Mouse (Mus musculus): ENCODE data around the gene Hip1.

Gene Hip1

GRCm38 (mm10) chr5:135531306-135531845 is 13.5 kb downstream of the Hip1 start:
- DNase-seq (ENCODE audit: low spot score in 2 of 2) = no peak

DNA sequence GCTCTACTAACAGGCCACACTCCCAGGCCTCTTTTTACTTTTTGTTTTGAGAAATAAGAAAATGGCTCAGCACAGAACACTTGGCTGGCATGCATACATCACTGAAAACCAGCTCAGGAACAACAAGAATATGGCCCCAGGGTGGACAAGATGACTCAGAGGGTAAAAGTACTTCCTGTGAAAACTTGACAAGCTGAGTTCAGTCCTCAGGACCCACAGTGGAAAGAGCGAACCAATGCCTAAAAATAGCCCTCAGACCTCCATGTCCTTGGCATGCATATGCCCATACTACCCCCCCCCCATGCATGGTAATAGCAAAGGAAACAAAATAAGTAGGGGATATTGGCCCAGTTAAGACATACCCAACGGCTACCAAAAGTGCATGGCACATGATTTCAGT is 15.0 kb downstream of the Hip1 start:
- no peak for DNase-seq (ENCODE audit: low spot score in 2 of 2)

- DNase-seq (ENCODE audit: low spot score in 2 of 2) = no peak
Measured at GRCm38 (mm10) chr5:135529310-135529709, 15.6 kb downstream of the Hip1 start.

DNA sequence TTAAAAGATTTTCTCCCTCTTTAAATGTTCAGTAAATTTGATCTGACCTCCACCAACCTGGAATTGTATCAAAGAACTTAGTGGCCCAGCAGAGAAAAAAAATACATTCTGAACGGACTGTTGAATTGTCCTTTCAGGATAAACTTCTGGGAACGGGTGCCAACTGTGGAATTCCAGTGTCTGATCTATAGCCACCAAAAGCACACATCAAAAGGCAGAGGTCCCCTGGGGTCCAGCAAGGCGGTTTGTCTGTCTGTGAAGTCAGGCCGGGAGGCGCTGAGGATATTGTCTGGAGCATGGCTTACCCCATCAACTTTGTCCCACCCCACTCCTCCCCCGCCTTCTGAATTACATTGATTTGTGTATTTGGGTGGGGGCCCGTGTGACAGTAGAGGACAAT is 16.9 kb downstream of the Hip1 start:
- no peak for DNase-seq (ENCODE audit: low spot score in 2 of 2)

DNA sequence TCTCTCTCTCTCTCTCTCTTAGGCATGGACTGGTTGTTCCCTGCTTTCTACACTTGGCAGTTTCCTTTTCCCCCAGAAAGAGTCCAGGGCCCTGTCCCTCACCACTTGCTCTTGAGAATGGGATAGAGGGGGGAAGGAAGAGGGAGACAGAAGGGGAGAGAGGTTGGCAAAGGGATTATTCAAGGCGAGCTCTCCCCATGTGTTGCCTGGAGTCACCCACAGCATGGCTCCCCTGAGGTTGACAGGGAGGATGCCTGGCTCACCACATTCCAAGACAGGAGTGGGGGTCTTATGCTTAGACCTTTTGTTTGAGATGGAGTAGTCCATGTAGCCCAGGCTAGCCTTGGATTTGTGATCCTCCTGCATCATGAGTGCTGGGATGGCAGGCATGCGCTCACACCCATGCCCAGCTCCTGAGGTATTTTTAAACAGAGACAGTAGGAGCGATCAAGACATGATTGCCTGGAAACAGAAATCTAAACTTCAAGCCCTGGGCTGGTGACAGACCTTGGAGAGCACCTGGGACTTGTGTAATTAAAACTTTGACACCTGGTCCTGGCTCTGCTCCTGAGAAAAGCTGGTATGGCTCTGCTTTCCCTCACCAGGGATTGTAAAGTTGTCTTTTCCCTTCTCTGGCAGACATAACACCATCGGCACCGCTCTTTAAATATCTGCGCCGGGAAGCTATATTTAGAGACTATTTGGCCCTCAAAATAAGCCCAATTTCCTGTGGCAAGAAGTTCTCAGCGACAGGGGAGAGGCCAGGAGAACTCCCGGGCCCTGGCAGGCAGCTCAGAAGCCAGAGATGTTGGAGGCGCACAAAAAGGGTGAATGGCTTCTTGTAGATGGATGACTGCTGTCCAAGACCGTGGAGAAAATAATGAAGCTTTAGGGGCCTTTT is 20.0 kb downstream of the Hip1 start:
- no peak for DNase-seq (ENCODE audit: low spot score in 2 of 2)

- no peak for DNase-seq (ENCODE audit: low spot score in 2 of 2)
Measured at GRCm38 (mm10) chr5:135524087-135524486, 20.8 kb downstream of the Hip1 start.

GRCm38 (mm10) chr5:135522111-135522722 is 22.7 kb downstream of the Hip1 start:
- DNase-seq (ENCODE audit: low spot score in 2 of 2) = no peak

GRCm38 (mm10) chr5:135517348-135517883 is 27.5 kb downstream of the Hip1 start:
- DNase-seq (ENCODE audit: low spot score in 2 of 2) = no peak

- DNase-seq (ENCODE audit: low spot score in 2 of 2) = no peak
Measured at GRCm38 (mm10) chr5:135513131-135513530, 31.8 kb downstream of the Hip1 start.

GRCm38 (mm10) chr5:135511105-135511504 is 33.8 kb downstream of the Hip1 start:
- DNase-seq (ENCODE audit: low spot score in 2 of 2) = no peak

DNA sequence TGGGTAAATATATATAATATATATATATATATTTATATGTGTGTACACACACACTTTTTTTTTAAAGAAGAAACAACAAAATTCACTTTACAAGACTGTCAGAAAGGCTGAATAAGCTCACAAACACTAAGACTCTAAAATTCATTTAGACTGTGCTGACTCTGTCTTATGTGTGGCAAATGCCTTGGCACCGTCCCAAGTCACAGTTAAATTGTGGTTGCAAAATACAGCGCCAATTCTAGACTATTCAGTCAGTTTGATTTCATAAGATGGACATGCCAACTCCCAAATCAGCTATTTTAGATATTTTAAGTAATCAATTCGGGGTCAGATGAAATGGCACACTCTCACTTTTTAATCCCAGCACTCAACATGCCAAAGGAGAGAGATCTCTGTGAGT is 36.6 kb downstream of the Hip1 start:
- DNase-seq (ENCODE audit: low spot score in 2 of 2) = no peak

GRCm38 (mm10) chr5:135507561-135508273 is 37.2 kb downstream of the Hip1 start:
- no peak for DNase-seq (ENCODE audit: low spot score in 2 of 2)

GRCm38 (mm10) chr5:135505442-135505841 is 39.5 kb downstream of the Hip1 start:
- no peak for DNase-seq (ENCODE audit: low spot score in 2 of 2)

DNA sequence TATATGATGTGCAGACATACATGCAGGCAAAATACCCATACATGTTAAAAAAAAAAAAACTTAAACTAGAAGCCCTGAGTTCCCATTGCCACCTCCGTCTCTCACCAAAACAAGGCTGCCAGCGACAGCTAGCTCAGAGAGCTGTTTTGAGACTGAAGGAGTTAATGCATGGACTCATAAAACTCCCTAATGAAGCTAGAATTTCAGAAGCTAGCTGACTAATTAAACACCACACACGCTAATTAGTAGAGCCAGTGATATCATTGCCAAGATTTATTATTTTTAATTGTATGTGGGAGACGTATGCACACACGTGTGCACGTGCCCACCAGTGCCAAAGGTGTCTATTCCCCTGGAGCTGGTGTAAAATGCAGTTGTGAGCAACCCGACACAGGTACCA is 42.0 kb downstream of the Hip1 start:
- no peak for DNase-seq (ENCODE audit: low spot score in 2 of 2)

DNA sequence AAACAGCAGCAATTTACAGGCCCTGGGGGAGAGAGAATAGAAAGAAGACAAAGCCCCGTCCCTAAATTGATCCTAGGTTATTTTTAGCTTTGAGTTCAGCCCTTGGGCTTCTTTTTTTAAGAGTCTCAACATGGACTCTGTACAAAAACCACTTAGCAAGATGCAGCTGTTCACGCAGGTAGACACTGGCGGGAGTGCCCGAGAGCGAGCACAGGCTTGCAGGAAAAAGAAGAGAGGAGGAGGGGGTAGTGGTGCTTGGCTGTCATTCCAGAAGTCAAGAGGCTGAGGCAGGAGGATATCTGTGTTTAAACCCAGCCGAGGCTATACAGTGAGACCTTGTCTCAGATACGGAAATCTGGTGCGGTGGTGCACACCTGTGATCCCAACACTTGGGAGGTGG is 42.9 kb downstream of the Hip1 start:
- no peak for DNase-seq (ENCODE audit: low spot score in 2 of 2)

DNA sequence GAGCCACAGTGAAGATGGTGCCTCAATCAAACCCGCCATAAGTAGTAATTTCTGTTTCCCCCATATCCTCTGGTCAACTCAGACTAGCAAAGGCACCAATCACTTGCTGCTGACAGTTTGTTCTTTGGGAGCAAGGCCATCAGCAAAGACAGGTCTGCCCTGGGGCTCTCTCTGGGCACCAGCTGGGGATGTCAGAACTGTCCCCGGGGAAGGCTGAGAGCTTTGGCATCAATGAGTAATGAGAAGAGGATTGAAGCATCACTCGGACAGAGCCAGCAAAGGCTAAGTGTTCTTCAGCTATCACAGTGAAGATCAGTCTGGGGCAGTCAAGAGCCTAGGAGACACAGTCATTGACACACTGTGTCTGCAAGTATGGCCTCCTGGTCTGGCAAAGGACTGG is 46.0 kb downstream of the Hip1 start:
- no peak for DNase-seq (ENCODE audit: low spot score in 2 of 2)

GRCm38 (mm10) chr5:135497347-135497955 is 47.5 kb downstream of the Hip1 start:
- no peak for DNase-seq (ENCODE audit: low spot score in 2 of 2)

DNA sequence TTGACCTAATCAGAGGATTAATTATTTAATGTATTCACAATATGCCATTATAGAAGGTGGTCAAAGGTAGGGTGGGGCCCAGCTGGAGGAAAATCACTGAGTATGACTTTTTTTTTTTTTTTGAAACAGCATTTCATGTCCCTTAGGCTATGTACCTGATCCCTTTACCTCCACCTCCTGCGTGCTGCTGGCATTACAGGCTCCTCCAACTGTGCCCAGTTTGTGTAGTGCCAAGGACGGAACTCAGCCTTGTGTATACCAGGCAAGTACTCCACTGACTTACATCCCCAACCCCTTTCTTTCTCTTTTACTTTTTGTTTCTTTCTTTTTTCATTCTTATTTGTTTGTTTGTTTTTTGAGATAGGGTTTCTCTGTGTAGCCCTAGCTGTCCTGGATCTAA is 48.4 kb downstream of the Hip1 start:
- no peak for DNase-seq (ENCODE audit: low spot score in 2 of 2)

DNA sequence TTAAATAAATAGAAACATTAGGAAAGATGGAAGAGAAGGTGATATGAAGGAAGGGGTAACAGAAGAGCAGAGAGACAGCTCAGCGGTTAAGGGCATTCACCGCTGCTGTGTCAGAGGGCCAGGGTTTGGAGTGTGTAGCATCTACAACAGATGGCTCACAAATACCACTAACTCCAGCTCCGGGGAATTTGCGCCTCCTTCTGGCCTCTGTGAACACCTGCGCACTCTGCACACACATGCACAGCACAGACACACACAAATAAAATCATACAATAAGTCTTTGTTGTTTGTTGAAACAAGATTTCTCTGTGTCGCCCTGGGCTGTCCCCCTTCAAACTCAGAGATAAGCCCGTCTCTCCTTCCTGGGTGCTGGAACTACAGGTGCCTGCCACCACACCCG is 49.4 kb downstream of the Hip1 start:
- DNase-seq (ENCODE audit: low spot score in 2 of 2) = no peak

GRCm38 (mm10) chr5:135494183-135494910 is 50.6 kb downstream of the Hip1 start:
- DNase-seq (ENCODE audit: low spot score in 2 of 2) = no peak

- no peak for DNase-seq (ENCODE audit: low spot score in 2 of 2)
Measured at GRCm38 (mm10) chr5:135493095-135493494, 51.8 kb downstream of the Hip1 start.

Measured in thymus, postnatal 10 days (tissue).